Mouse (Mus musculus) forebrain, postnatal 0 days (tissue): ENCODE measurements around the gene Isy1. TPM values are rescaled to one million over a fixed set of nuclear protein-coding genes. Genes with fewer than 3 reads are reported as not detected.

Experiments used
- ATAC-seq: fragments of 200-750 bp; cut with Nextera tagmentation; 2 replicates; pipeline ENCODE4 v1.8.0; 2017; ENCODE audit warnings: mild to moderate bottlenecking, moderate library complexity
- DNase-seq: peaks from one replicate; pipeline ENCODE4 v3.0.0-alpha.2; 2015
- H3K27ac ChIP-seq: fragments of 300-500 bp; sonication (generic); 2 replicates; pipeline ENCODE4 v1.5.1; 2014; ENCODE audit warnings: low read depth, mild to moderate bottlenecking, antibody characterized with exemption, low read length, moderate library complexity, mixed read lengths
- H3K27me3 ChIP-seq: fragments of 300-500 bp; sonication (generic); 2 replicates; pipeline ENCODE4 v1.6.1; 2014; ENCODE audit warnings: mild to moderate bottlenecking, low read length, mixed read lengths; ENCODE audit not compliant: insufficient read depth
- H3K36me3 ChIP-seq: fragments of 300-500 bp; sonication (generic); 2 replicates; pipeline ENCODE4 v1.6.1; 2014; ENCODE audit warnings: mild to moderate bottlenecking, moderate library complexity; ENCODE audit not compliant: insufficient read depth
- H3K4me1 ChIP-seq: fragments of 300-500 bp; sonication (generic); 2 replicates; pipeline ENCODE4 v1.6.1; 2014; ENCODE audit warnings: antibody characterized with exemption; ENCODE audit not compliant: insufficient read depth
- H3K4me2 ChIP-seq: fragments of 300-500 bp; sonication (generic); 2 replicates; pipeline ENCODE4 v1.6.1; 2014; ENCODE audit warnings: low read depth, mild to moderate bottlenecking, moderate library complexity
- H3K4me3 ChIP-seq: fragments of 300-500 bp; sonication (generic); 2 replicates; pipeline ENCODE4 v1.5.1; 2014; ENCODE audit warnings: low read depth, low read length, mixed read lengths
- H3K9ac ChIP-seq: fragments of 300-500 bp; sonication (generic); 2 replicates; pipeline ENCODE4 v1.6.1; 2014; ENCODE audit warnings: mild to moderate bottlenecking
- H3K9me3 ChIP-seq: fragments of 300-500 bp; sonication (generic); 2 replicates; pipeline ENCODE4 v1.6.1; 2016; ENCODE audit warnings: low read length
- CTCF ChIP-seq: sonication (generic); IDR thresholded peaks from 2 replicates; pipeline ENCODE4 v1.5.1; 2016; ENCODE audit warnings: antibody characterized with exemption, control low read depth, low read depth
- WGBS: fragments of 180-500 bp; shearing (Covaris S2); extraction: QIAGEN DNeasy Blood & Tissue Kit; methylation state at CpG from one replicate; pipeline ENCODE4 v1.1.7; 2014; 5-methylcytosine and 5-hydroxymethylcytosine counted together
- polyA plus RNA-seq: library from polyadenylated mRNA; unstranded; fragments of >200 nt; fragmentation: Nextera tagmentation; extraction: Ambion mirVana; gene quantifications from 2 replicates; pipeline ENCODE4 v1.2.1, GENCODE M21; 2015
- total RNA-seq: library from RNA; depleted of rRNA; stranded (reverse); fragments of >200 nt; gene quantifications from 2 replicates; pipeline ENCODE4 v1.2.3, GENCODE M21; 2014

Isy1 gene
- total and polyA plus RNA-seq, 2 experiments from 2014 or later = 28.5 to 30.1 TPM

- Histone ChIP-seq H3K27me3 (no peaks in the 10 kb centered on the region), H3K9me3 (no peaks in the 10 kb centered on the region), H3K4me1 (no peaks in the 10 kb centered on the region), H3K36me3 (peaks cover 4% of the 10 kb centered on the region; the same call in 1 of the 2 replicates), H3K27ac (no peak overlapping the region), H3K4me3 (no peak overlapping the region), H3K9ac (no peak overlapping the region), H3K4me2 (no peak overlapping the region)
- no peak for DNase-seq
- 73% methylated on average over 7 of the region's 7 CpGs for WGBS
- ATAC-seq = no peak
- no peak for TF ChIP-seq CTCF
Measured at GRCm38 (mm10) chr6:87804886-87805285, 33.7 kb downstream of the Isy1 start.

GRCm38 (mm10) chr6:87804036-87804435 lies 34.6 kb downstream of the Isy1 start:
- no peak overlapping the region for H3K4me2 ChIP-seq

DNA sequence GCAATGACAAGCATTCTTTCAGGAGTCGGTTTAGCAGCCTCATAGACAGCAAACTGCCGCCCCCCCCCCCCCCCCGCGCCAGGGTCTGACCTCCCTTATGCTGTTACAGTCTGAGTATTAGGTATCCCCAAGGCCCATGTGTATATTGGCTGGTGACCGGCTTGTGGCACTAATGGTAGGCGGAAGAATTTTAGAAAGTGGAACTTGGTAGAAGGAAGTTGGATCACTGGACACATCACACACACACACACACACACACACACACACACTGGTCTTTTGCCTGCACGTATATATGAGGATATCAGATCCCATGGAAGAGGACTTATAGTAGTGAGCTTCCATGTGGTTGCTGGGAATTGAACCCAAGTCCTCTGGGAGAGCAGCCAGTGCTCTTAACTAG lies 36.1 kb downstream of the Isy1 start:
- Histone ChIP-seq H3K4me3 (no peak overlapping the region), H3K4me2 (no peak overlapping the region), H3K27me3 (no peaks in the 10 kb centered on the region), H3K36me3 (no peaks in the 10 kb centered on the region; the same call in 1 of the 2 replicates), H3K4me1 (no peaks in the 10 kb centered on the region), H3K27ac (no peak overlapping the region), H3K9ac (no peak overlapping the region), H3K9me3 (no peaks in the 10 kb centered on the region)
- WGBS = 84% methylated on average over 7 of the region's 7 CpGs
- ATAC-seq (no peak), DNase-seq (no peak)
- TF ChIP-seq CTCF = no peak

More at GRCm38 (mm10) chr6:87804036-87804435, 34.6 kb downstream of the Isy1 start:
- Histone ChIP-seq H3K9ac (no peak overlapping the region), H3K9me3 (no peaks in the 10 kb centered on the region), H3K4me1 (no peaks in the 10 kb centered on the region), H3K4me3 (no peak overlapping the region), H3K27ac (no peak overlapping the region), H3K27me3 (no peaks in the 10 kb centered on the region), H3K36me3 (peaks cover 4% of the 10 kb centered on the region; the same call in 1 of the 2 replicates)
- TF ChIP-seq CTCF = no peak
- ATAC-seq (no peak), DNase-seq (no peak)
- 95% methylated on average over 1 of the region's 1 CpGs for WGBS

DNA sequence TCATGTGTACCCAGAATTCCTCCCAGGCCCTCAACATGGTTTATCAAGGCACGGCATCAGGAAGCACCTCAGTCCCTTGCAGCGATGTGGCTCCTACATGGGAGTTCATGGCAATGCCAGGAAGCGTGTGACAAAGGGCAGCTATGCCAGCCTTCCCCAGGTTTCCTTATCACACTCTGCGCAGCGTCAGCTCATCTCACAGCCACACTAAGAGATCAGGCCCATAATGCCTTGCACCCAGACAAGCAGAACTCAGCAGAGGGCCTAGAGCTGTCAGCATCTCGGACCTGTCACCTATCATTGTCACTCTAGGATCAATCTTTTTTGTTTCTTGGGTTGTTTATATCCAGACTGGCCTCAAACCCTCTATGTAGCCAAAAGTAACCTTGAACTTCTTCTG lies 39.0 kb downstream of the Isy1 start:
- Histone ChIP-seq H3K4me3 (no peak overlapping the region), H3K9me3 (no peaks in the 10 kb centered on the region), H3K4me1 (no peaks in the 10 kb centered on the region), H3K27me3 (no peaks in the 10 kb centered on the region), H3K27ac (no peak overlapping the region), H3K36me3 (peaks cover 2% of the 10 kb centered on the region; the same call in 1 of the 2 replicates), H3K9ac (no peak overlapping the region), H3K4me2 (no peak overlapping the region)
- DNase-seq (no peak), ATAC-seq (no peak)
- 89% methylated on average over 6 of the region's 6 CpGs for WGBS
- no peak for TF ChIP-seq CTCF

- Histone ChIP-seq H3K9me3 (no peaks in the 10 kb centered on the region), H3K9ac (no peak overlapping the region), H3K27me3 (no peaks in the 10 kb centered on the region), H3K4me3 (no peak overlapping the region), H3K4me1 (no peaks in the 10 kb centered on the region), H3K4me2 (no peak overlapping the region), H3K27ac (no peak overlapping the region), H3K36me3 (peaks cover 17% of the 10 kb centered on the region)
- DNase-seq (no peak), ATAC-seq (no peak)
- WGBS = 63% methylated on average over 2 of the region's 2 CpGs
- TF ChIP-seq CTCF = no peak
Measured at GRCm38 (mm10) chr6:87797321-87797720, 41.3 kb downstream of the Isy1 start.

DNA sequence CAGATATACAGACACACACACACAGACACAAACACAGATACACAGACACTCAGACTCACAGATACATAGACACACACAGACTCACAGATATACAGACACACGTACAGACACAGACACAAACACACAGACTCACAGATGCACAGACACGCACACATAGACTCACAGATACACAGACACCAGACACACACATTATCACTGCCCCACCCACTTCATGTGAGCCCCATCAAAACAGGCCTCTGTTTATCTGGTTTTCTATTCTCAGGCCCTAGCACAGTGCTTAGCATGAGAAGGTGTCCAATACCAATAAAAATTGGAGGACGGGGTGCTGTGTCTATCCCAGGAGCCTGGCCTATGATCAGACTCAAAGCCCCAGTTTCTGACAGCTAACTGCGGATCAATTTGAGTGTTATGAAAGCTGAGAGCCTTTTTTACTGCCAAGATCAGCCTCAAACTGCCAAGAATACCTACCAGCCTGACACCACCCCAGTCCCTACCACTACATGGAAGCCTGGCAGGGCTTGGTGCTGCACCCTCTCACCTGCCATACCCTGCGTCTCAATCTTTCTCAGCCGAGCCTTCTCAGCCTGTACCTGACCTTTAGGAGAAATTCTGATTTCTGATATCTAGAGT lies 42.2 kb downstream of the Isy1 start:
- WGBS = 84% methylated on average over 6 of the region's 6 CpGs
- Histone ChIP-seq H3K36me3 (peaks cover 23% of the 10 kb centered on the region), H3K27me3 (no peaks in the 10 kb centered on the region), H3K4me3 (no peak overlapping the region), H3K9ac (no peak overlapping the region), H3K9me3 (no peaks in the 10 kb centered on the region), H3K27ac (no peak overlapping the region), H3K4me1 (no peaks in the 10 kb centered on the region), H3K4me2 (no peak overlapping the region)
- ATAC-seq (no peak), DNase-seq (no peak)
- no peak for TF ChIP-seq CTCF

GRCm38 (mm10) chr6:87795385-87796150 lies 43.0 kb downstream of the Isy1 start:
- 61% methylated on average over 6 of the region's 6 CpGs for WGBS
- no peak for TF ChIP-seq CTCF
- Histone ChIP-seq H3K9ac (no peak overlapping the region), H3K4me2 (no peak overlapping the region), H3K4me3 (no peak overlapping the region), H3K27me3 (no peaks in the 10 kb centered on the region), H3K36me3 (peaks cover 29% of the 10 kb centered on the region), H3K27ac (no peak overlapping the region), H3K9me3 (no peaks in the 10 kb centered on the region), H3K4me1 (no peaks in the 10 kb centered on the region)
- no peak for ATAC-seq
- no peak for DNase-seq
